Mouse (Mus musculus): ENCODE measurements at regions not wholly inside any gene's neighbourhood (a gene's known extent, or its start where the extent isn't known, plus 50 kb on each side); places are given as distances from the start of the nearest gene placed in this dataset.
A peak's percentile ranks its signal among the peaks of the same experiment; 100 is the strongest.
"Not testable (repeated sequence)": the region's sequence is repeated elsewhere in the genome, so short reads cannot be mapped to it uniquely, and the experiment has no call there.

DNA sequence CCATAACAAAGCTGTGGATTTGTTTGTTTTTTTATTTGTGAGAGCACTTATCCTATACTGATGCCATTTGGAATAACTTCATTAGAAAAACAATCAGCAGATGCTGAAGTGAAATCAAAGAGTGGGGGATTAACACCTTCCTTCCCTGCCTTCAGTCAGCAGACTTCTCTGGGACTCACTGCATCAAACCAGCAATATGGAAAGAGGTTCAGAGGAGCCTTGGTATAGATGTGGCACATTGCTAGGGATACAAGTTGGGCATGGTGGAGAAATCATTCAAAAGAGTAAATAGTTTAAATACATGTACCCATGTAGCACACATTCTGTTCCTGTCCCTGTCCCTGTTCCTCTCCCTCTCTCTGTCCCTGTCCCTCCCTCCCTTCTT lies 364.0 kb upstream of the Rgs18 start:
- H3K9me3 ChIP-seq, result no peaks in the 10 kb centered on the region
- ATAC-seq (ENCODE audit: low FRiP score, low read depth), result no peak
- no peak overlapping the region for H3K4me2 ChIP-seq
- no peaks in the 10 kb centered on the region for H3K36me3 ChIP-seq
- H3K4me3 ChIP-seq, result no peak overlapping the region
- no peak overlapping the region for H3K9ac ChIP-seq
- no peak overlapping the region for H3K27ac ChIP-seq (replicated peaks)
- no peaks in the 10 kb centered on the region for H3K4me1 ChIP-seq (replicated peaks)
- H3K27me3 ChIP-seq, result no peaks in the 10 kb centered on the region

DNA sequence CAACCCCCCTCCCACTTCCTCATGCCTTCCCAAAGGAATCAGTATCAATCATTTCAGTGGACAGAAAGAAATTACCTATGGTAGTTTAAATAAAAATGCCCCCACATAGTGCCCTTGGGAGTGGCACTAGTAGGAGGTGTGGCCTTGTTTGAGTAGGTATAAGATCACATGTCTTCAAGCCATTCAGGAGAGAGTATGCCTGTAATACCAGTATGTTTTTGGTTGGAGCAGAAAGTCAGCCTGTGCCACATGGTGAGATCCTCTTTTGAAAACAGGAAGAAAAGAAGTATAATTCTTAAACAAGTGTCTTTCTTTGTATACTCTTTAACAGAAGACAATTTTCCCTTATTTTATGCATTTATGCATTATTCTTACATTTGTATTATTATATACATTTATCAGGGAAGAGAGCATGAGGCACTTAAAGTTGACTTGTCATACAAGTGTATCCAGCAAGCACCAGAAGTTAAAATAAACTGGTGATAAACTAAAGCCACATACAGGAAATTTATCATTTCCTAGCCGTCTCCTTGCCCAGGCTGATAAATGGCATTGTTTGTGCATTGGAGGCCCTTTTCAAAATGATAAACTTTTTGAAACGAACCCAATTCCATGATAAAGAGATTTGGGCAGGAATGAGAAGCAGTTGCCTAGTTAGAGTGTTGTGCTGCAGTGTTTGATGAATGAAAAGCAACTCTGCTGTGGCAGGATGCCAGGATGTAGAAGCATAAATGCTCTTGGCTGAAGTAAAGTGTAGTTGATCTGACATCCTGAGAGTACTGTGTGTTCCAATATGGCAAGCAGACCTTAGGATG lies 363.4 kb upstream of the Rgs18 start:
- Histone ChIP-seq H3K4me3 (no peak overlapping the region), H3K4me2 (no peak overlapping the region), H3K4me1 (replicated peaks) (no peaks in the 10 kb centered on the region), H3K27ac (replicated peaks) (no peak overlapping the region), H3K36me3 (no peaks in the 10 kb centered on the region), H3K9me3 (no peaks in the 10 kb centered on the region), H3K27me3 (no peaks in the 10 kb centered on the region), H3K9ac (no peak overlapping the region)
- 33% methylated on average over 2 of the region's 2 CpGs for WGBS
- ATAC-seq (ENCODE audit: low FRiP score, low read depth), result 0 out of 2 replicates have a peak, but pooled peaks have one; percentile 51

DNA sequence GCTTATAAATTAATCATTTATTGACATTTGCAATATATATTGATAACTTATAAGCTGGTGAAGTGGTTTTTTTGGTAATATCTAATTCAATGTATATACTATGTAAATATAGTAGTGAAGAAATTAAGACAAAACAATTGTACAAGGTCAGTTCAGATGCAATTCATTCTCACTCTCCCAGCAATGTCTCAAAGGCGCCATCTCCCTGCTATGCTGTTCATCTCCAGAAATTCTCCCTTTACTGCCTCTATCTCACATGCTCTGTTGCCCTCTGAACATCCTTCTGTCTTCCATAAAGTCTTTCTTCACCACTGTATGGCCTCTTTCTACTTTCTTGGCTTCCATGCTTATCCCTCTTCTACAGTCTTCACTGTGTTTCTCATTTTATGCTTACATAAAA lies 355.8 kb upstream of the Rgs18 start:
- H3K9me3 ChIP-seq, result no peaks in the 10 kb centered on the region
- H3K4me3 ChIP-seq, result no peak overlapping the region
- no peaks in the 10 kb centered on the region for H3K27me3 ChIP-seq
- H3K4me2 ChIP-seq, result no peak overlapping the region
- ATAC-seq (ENCODE audit: low FRiP score, low read depth), result no peak
- H3K4me1 ChIP-seq (replicated peaks), result no peaks in the 10 kb centered on the region
- H3K36me3 ChIP-seq, result no peaks in the 10 kb centered on the region
- no peak overlapping the region for H3K27ac ChIP-seq (replicated peaks)
- 89% methylated on average over 1 of the region's 1 CpGs for WGBS
- H3K9ac ChIP-seq, result no peak overlapping the region

DNA sequence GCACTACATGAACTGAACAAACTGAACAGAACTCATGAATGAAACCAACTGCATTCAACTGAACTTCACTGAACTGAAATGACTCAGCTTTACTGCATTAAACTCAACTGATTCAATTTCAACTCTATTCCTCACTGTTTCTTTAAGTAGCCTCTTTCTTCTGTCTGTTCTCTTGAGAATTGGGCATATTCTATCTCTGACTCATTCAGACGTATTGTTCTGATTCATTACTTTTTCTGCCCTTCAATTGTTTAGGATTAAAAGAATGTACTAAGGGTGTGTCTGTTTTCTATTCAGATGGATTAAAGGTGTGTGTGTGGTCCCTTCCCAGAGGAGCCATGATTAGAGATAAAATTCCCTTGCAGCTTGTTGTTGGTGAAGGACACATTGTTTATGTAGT lies 337.9 kb upstream of the Rgs18 start:
- Histone ChIP-seq H3K4me1 (replicated peaks) (no peaks in the 10 kb centered on the region), H3K27ac (replicated peaks) (no peak overlapping the region), H3K27me3 (no peaks in the 10 kb centered on the region), H3K9me3 (no peaks in the 10 kb centered on the region), H3K4me2 (no peak overlapping the region), H3K36me3 (no peaks in the 10 kb centered on the region), H3K4me3 (no peak overlapping the region), H3K9ac (no peak overlapping the region)
- no peak for ATAC-seq (ENCODE audit: low FRiP score, low read depth)
- WGBS, result 60% methylated on average over 1 of the region's 1 CpGs

DNA sequence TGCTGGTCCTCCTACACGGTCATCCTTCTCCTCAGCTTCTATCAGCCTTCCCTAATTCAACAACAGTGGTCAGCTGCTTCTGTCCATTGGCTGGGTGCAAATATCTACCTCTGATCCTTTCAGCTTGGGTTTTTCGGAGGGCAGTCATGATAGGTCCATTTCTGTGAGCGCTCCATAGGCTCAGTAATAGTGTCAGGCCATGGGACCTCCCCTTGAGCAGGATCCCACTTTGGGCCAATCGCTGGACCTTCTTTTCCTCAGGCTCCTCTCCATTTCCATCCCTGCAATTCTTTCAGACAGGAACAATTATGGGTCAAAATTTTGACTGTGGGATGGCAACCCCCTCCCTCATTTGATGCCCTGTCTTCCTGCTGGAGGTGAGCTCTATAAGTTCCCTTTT lies 331.5 kb upstream of the Rgs18 start:
- H3K4me3 ChIP-seq; H3K27me3 ChIP-seq; H3K4me2 ChIP-seq; H3K9ac ChIP-seq; H3K27ac ChIP-seq (replicated peaks); H3K9me3 ChIP-seq; H3K36me3 ChIP-seq; ATAC-seq (ENCODE audit: low FRiP score, low read depth); H3K4me1 ChIP-seq (replicated peaks): not testable (repeated sequence)
- 91% methylated on average over 4 of the region's 4 CpGs for WGBS

DNA sequence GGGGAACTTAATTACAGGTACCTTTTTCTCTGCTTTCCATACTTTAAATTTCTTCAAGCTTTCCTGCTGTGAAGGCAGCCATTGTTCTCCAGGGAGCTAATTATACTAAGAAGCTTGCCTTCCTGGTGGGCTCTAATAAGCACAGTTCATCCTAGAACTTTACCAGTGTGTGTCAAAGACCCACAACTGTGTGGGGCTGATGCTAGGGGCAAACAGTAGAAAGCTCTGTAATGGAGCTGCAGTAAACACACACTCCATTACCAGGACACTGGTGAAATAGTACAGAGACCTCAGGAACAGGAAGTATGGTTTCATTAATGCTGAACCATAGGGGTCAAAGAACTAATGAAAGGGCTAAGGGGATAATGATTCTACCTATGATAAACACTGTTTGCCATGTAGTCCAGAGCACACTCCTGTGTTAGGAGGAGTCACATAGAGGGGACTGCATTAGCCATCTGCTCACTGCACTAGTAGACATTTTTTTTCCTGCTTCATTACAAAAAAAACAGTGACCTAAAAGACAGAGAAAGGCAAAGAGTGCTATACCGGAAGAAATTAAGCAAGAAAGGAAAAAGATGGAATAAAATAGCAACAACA lies 290.1 kb upstream of the Rgs18 start:
- H3K27ac ChIP-seq (replicated peaks), result no peak overlapping the region
- no peak overlapping the region for H3K9ac ChIP-seq
- H3K4me1 ChIP-seq (replicated peaks), result no peaks in the 10 kb centered on the region
- no peaks in the 10 kb centered on the region for H3K36me3 ChIP-seq
- WGBS, result 87% methylated on average over 1 of the region's 1 CpGs
- no peak overlapping the region for H3K4me2 ChIP-seq
- ATAC-seq (ENCODE audit: low FRiP score, low read depth), result no peak
- H3K9me3 ChIP-seq, result no peaks in the 10 kb centered on the region
- no peaks in the 10 kb centered on the region for H3K27me3 ChIP-seq
- H3K4me3 ChIP-seq, result no peak overlapping the region

DNA sequence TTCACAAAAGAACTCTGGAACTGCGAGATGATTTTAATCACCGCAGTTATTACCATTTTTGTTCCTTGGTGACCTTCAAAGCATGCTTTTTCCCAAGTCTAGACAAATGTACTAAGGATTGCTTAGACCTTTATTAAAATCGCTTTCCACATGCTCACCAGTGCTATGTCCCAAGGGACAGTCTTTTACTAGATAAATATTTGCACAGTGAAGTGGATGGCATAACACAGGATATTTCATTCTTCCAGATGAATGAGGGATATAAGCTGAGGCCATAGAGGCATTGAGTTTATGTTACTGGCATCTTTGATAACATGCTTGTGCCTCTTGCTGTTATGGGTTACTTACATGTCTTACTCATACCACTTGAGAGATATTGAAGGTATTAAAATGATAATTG lies 289.1 kb upstream of the Rgs18 start:
- Histone ChIP-seq H3K9ac (no peak overlapping the region), H3K9me3 (no peaks in the 10 kb centered on the region), H3K27me3 (no peaks in the 10 kb centered on the region), H3K36me3 (no peaks in the 10 kb centered on the region), H3K4me1 (replicated peaks) (no peaks in the 10 kb centered on the region), H3K4me3 (no peak overlapping the region), H3K27ac (replicated peaks) (no peak overlapping the region), H3K4me2 (no peak overlapping the region)
- 76% methylated on average over 3 of the region's 3 CpGs for WGBS
- ATAC-seq (ENCODE audit: low FRiP score, low read depth), result no peak

DNA sequence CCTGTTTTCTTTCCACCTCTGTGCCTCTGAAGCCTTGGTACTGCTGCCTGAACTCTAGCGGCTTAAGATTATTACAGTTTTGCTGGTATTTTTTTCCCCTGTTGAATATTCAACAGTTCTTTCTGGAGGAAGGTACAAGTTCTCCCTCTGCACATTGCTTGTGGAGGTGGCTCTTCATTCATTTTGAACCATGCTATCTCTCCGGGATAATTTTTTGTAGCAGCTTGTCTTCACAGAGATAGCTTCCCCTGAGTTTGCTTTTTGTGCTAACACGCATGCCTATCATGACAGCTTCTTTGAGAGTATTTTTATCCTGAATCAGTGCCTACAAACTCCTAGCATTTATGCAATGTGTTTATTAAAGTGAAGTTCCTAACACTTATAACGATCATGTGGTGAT lies 240.4 kb upstream of the Rgs18 start:
- no peaks in the 10 kb centered on the region for H3K36me3 ChIP-seq
- no peak overlapping the region for H3K9ac ChIP-seq
- no peak overlapping the region for H3K27ac ChIP-seq (replicated peaks)
- no peaks in the 10 kb centered on the region for H3K9me3 ChIP-seq
- no peaks in the 10 kb centered on the region for H3K27me3 ChIP-seq
- H3K4me1 ChIP-seq (replicated peaks), result no peaks in the 10 kb centered on the region
- H3K4me3 ChIP-seq, result no peak overlapping the region
- no peak for ATAC-seq (ENCODE audit: low FRiP score, low read depth)
- H3K4me2 ChIP-seq, result no peak overlapping the region
- WGBS, result 85% methylated on average over 4 of the region's 4 CpGs

DNA sequence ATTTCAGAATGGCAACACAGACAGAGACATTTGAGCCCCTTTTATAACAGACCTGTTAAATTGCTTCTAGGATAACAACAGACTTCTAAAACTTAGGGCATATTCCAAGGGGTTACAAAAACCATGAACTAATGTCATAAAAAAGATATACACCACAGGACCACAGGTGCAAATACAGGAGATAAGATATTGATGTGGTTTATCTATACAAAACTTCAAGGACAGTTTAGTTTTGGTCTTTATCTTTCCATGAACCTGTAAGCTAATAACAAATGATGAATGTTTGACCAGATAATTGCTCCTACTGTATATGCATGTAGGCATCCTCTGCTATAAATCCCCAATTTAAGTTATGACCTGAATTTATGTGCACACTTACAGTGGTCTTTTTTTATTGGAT lies 235.6 kb upstream of the Rgs18 start:
- Histone ChIP-seq H3K27ac (replicated peaks) (no peak overlapping the region), H3K9me3 (no peaks in the 10 kb centered on the region), H3K4me1 (replicated peaks) (no peaks in the 10 kb centered on the region), H3K36me3 (no peaks in the 10 kb centered on the region), H3K4me3 (no peak overlapping the region), H3K4me2 (no peak overlapping the region), H3K27me3 (no peaks in the 10 kb centered on the region), H3K9ac (no peak overlapping the region)
- no peak for ATAC-seq (ENCODE audit: low FRiP score, low read depth)

DNA sequence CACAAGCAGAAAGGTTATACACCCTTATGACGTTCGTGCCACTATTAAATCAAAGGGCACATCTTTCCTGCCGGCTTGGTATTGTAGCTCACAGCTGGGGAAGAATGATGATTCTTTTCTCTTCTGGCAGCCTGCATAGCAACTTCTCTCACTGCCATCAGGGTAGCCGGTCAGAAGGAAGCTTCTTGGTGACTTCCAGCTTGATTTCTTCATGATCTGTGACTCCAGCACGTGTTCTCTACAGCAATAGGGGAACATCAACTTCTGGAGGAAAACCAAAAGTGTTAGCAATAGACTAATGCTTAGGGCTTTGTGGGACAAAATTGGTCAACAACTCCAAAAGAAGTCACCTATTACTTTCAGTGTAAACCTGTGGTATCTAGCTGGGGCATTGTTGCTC lies 202.9 kb upstream of the Rgs18 start:
- 18% methylated on average over 5 of the region's 5 CpGs for WGBS
- H3K27me3 ChIP-seq, result no peaks in the 10 kb centered on the region
- ATAC-seq (ENCODE audit: low FRiP score, low read depth), result no peak
- no peak overlapping the region for H3K4me3 ChIP-seq
- no peak overlapping the region for H3K27ac ChIP-seq (replicated peaks)
- H3K4me2 ChIP-seq, result no peak overlapping the region
- H3K9me3 ChIP-seq, result no peaks in the 10 kb centered on the region
- no peaks in the 10 kb centered on the region for H3K36me3 ChIP-seq
- no peak overlapping the region for H3K9ac ChIP-seq
- no peaks in the 10 kb centered on the region for H3K4me1 ChIP-seq (replicated peaks)

DNA sequence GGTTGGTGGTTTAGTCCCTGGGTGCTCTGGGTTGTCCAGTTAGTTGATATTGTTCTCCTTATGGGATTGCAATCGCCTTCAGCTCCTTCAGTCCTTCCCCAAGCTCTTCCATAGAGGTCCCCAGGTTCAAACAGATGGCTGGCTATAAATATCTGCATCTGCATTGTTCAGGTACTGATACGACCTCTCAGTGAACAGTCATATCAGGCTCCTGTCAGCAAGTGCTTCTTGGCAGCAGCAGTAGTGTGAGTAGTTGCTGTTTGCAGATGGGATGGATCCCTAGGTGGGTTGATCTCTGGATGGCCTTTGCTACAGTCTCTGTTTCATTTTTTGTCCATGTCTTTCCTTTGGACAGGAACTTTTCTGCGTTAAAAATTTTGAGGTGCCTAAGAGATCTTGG lies 190.5 kb upstream of the Rgs18 start:
- WGBS, result 82% methylated on average over 3 of the region's 3 CpGs
- no peaks in the 10 kb centered on the region for H3K4me1 ChIP-seq (replicated peaks)
- H3K4me3 ChIP-seq, result no peak overlapping the region
- no peak overlapping the region for H3K27ac ChIP-seq (replicated peaks)
- no peaks in the 10 kb centered on the region for H3K36me3 ChIP-seq
- no peak for ATAC-seq (ENCODE audit: low FRiP score, low read depth)
- H3K4me2 ChIP-seq, result no peak overlapping the region
- no peaks in the 10 kb centered on the region for H3K9me3 ChIP-seq
- H3K27me3 ChIP-seq, result no peaks in the 10 kb centered on the region
- no peak overlapping the region for H3K9ac ChIP-seq

DNA sequence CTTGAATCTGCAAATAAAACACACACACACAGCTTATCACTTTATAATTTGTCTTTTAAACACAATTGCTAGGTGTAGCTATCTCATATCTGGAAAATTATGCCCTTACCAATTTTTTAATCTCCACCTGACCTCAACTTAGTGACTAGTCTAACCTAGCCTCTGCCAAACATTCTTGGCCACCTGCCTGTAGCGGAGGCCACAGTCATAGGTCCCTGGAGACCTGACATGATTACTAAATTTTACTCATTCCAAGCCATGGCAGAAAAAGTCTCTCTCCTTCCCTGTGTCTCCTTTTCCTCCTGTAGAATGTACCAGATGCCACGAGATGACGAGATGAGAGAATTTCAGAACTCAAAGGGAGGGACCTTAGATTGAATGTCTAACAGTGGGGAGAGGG lies 163.8 kb upstream of the Rgs18 start:
- Histone ChIP-seq H3K9ac (no peak overlapping the region), H3K4me1 (replicated peaks) (no peaks in the 10 kb centered on the region), H3K4me3 (no peak overlapping the region), H3K27me3 (no peaks in the 10 kb centered on the region), H3K4me2 (no peak overlapping the region), H3K9me3 (no peaks in the 10 kb centered on the region), H3K27ac (replicated peaks) (no peak overlapping the region), H3K36me3 (no peaks in the 10 kb centered on the region)
- 84% methylated on average over 3 of the region's 3 CpGs for WGBS
- no peak for ATAC-seq (ENCODE audit: low FRiP score, low read depth)

DNA sequence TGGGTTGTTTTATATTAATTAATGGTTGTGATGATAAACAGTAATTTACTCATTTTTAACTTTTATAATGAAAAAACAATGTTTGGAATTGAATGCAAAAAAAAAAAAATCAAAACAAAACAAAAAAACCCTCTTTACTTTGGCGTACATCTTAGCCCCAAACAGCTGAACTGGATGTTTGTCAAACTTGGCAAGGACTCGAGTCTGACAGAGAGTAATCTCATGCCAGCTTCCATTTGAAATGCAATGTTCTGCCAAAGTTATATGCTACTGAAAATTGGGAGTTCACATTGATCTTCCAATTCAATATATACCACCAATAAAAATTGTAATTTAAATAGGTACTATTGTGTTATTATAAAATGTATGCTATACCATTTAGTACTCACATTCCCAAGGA lies 150.9 kb upstream of the Rgs18 start:
- Histone ChIP-seq H3K4me2 (no peak overlapping the region), H3K4me3 (no peak overlapping the region), H3K4me1 (replicated peaks) (no peaks in the 10 kb centered on the region), H3K9me3 (no peaks in the 10 kb centered on the region), H3K27me3 (no peaks in the 10 kb centered on the region), H3K9ac (no peak overlapping the region), H3K36me3 (no peaks in the 10 kb centered on the region), H3K27ac (replicated peaks) (no peak overlapping the region)
- ATAC-seq (ENCODE audit: low FRiP score, low read depth), result no peak
- 91% methylated on average over 2 of the region's 2 CpGs for WGBS

Data from hindbrain, embryonic 15.5 days (tissue).